Mouse (Mus musculus) frontal cortex, postnatal 14 days (tissue): ENCODE measurements at regions not wholly inside any gene's neighbourhood (a gene's known extent, or its start where the extent isn't known, plus 50 kb on each side); places are given as distances from the start of the nearest gene placed in this dataset.

Experiments
- DNase-seq, 2 experiments: peaks; one replicate each; pipeline ENCODE4 v3.0.0; 2022; ENCODE audit warnings: low spot score in 2 of 2

DNA sequence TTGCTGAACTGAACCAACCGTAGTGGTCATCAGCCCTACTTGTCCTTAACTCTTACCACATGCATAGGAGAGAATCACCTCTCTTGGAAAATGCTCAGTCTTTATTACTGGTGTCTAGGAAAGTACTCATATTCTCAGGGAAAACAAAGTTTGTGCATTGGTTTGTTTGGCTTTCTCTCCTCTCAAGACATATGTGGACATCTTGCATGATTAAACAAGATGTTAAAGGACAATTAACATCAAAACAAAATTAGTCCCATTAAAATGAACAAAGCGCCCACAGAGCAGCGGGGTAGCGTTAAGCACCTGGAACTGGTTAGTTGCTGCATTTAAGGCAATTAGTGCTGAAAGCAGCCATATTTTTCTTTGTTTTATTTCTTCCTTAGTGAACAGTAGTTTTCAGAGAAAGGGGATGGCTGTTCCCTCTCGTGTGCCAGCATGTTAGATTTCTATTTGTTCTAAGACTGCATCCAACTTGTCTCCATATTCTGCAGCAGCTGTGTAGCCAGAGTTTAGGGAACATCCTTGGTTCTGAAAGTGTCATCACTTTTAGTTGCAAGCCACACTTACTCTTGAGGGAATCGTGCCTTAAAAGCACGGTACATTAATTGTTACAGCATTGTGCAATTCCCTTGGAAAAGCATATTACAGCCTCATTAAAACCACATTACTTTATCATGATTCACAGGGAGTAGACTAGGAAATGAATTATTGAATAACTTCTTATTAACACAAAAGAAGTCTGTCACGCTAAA lies 137.7 kb downstream of the Ube2u start:
- no peak for DNase-seq

- DNase-seq: no peak
Measured at GRCm38 (mm10) chr4:100616916-100617488, 138.4 kb downstream of the Ube2u start.

DNA sequence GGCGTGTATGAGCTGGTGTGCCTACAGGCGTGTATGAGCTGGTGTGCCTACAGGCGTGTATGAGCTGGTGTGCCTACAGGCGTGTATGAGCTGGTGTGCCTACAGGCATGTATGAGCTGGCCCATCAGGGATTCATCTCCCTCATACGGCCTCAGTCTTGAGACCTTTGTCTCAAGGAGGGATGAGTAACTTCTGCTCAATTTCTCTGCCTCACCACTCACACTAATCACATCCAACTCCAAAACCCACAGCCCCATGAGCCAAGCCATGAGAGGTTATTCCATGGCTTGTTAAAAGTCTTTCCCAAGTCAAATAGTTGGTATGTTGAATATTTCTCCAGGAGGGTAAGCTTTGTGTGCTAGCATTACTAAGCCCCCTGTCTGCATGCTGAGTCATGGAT lies 146.0 kb downstream of the Ube2u start:
- DNase-seq: no peak

DNA sequence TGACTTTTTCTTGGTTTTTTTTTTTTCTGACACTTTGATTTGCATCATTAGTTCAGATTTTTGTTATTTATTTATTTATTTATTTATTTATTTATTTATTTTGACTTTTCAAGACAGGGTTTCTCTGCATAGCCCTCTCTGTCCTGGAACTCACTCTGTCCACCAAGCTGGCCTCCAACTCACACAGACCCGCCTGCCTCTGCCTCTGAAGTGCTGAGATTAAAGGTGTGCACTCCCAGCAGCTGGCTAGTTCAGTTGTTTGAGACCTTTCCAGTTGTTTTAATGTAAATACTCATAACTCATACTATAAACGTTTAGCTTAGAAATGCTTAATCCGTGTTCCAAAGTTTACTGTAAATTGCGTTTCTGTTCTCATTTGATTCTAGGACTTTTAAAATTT lies 147.9 kb downstream of the Ube2u start:
- DNase-seq: no peak

GRCm38 (mm10) chr4:100634388-100634787 lies 142.1 kb upstream of the Cachd1 start:
- no peak for DNase-seq

- no peak for DNase-seq
Measured at GRCm38 (mm10) chr4:100637597-100637996, 138.9 kb upstream of the Cachd1 start.

GRCm38 (mm10) chr4:100661154-100661553 lies 115.3 kb upstream of the Cachd1 start:
- peak in 1 of 2 experiments; percentile 8 for DNase-seq

DNA sequence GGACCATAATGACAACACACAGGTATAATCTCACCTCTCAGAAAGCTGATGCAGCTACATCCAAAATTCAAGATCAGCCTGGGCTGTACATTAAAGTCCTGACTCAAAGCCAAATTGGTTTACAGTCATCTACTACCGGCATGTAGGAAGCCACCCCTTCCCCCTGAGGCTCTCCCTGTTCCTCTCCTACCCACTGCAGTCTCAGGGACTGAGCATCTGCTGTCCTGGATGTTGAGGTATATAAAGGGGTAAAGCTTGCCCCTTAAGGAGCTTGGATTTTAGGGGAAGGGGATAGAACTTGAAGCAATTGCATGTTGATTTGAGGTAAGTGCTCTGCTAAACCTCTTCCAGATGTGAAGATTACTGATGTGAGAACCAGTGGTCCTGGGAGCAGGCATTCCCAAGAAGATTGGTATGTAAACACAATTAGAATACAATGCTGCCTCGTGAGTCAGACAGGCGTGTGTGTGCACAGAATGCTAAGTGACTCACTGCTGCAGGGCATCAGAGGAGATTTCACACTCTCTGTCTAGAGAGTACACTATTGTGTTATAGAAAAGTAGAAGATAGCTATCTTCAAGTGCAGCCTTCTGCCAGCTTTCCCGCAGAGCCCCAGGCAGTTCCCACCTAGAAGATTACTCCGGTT lies 111.7 kb upstream of the Cachd1 start:
- no peak for DNase-seq

DNA sequence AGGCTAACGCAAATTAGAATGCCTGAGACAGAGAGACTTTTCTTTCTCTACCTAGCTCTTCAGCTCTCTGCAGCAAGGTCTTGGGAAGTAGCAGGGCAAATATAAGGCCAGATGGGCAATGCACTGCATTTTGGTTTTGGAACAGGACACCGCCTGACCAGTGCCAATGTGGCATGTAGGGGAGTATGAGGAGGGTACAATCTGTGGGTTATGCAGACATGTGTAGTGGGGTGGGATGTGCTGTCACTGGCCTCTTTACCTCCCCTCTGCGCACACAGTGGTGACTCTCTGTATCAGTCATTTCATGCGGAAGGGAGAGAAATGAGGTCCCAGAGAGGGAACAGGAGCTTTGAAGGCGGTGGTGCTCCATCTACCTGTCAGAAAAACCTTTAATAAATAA lies 105.9 kb upstream of the Cachd1 start:
- DNase-seq: no peak

DNA sequence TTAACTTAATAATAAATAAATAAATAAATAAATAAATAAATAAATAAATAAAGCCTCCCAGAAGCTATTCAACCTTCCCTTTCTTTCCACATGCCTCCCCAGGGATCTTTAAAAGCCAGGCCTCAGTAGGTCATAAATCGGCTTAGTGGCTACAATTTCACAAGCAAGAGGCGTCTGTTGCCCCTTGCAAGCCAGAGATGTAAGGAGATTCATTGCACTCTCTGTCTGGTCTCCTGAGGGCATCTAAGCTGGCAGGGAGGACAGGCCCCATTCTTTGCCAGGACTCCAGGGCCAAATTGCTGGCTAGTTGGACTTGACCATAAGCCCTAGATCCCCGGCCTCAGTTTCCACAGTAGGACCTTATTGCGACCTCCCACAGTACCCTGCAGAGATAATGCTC lies 101.6 kb upstream of the Cachd1 start:
- no peak for DNase-seq

- no peak for DNase-seq
Measured at GRCm38 (mm10) chr4:100683757-100684156, 92.7 kb upstream of the Cachd1 start.

DNA sequence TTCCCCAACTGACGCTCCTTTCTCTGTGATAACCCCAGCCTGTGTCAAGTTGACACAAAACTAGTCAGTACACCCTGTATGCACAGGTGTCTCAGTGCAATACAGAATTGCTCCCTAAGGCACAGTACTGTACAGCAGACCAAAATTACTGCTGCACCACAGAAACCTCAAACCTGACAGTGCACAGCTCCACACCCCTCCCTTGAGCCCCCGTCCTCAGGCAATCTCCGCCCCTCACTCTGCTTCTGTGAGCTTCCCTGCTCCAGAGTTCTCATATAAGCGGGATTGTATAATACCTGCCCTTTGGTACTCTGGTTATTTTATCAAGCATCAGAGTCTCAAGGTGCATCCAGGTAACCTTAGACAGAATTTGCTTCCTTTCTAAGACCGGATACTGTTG lies 76.5 kb upstream of the Cachd1 start:
- DNase-seq: no peak

- no peak for DNase-seq
Measured at GRCm38 (mm10) chr4:100700418-100700817, 76.1 kb upstream of the Cachd1 start.

DNA sequence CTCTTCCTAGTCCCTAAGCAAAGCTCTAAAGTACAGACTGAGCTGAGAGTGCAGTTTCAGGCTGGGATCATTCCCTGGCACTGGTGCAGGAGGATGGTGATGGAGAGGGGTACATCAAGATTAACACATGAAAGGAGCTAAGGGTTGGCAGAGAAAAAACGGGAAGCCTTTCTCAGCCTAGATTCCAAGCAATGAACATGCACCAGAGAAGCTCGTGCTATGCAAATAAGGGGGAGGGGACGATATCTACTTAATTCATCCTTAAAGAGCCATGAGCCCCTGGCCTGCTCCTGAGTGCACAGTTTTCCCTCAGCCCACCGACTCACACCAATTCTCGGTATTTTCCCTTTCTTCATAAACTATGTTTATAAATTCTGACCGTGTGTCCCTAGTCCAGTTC lies 70.5 kb upstream of the Cachd1 start:
- no peak for DNase-seq

DNA sequence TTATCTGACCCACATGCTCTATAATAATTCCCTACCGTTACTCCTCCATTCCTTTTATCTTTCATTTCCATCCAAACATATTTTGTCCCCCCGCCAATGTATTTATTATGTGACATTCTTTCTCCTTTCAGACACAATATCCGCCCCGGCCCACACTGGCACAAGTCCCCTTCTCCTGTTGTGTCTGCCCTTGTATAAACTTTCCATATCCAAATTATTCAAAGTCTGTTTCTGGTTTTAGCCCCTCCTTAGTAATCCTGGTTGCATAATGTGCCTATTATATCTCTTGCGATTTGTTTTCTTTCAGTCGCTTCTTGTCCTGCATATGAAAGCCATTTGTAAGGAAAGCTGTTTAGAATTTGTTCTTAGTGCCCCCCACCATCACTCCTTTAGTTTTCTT lies 69.3 kb upstream of the Cachd1 start:
- DNase-seq: no peak

DNA sequence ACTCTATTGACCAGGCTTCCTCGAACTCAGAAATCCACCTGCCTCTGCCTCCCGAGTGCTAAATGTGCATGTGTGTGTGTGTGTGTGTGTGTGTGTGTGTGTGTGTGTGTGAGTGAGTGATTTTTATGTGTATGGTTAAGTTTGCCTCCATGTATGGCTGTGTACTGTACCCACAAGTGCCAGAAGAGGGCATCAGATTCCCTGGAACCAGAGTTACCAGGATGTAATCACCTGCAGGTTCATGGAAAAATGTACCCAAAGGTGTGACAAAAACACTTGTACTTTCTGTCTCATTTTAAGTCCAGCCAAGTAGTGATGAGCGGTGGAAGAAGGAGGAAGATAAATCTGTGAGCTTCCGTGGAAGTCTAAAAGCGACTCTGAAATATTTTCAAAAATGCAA lies 68.2 kb upstream of the Cachd1 start:
- no peak for DNase-seq

DNA sequence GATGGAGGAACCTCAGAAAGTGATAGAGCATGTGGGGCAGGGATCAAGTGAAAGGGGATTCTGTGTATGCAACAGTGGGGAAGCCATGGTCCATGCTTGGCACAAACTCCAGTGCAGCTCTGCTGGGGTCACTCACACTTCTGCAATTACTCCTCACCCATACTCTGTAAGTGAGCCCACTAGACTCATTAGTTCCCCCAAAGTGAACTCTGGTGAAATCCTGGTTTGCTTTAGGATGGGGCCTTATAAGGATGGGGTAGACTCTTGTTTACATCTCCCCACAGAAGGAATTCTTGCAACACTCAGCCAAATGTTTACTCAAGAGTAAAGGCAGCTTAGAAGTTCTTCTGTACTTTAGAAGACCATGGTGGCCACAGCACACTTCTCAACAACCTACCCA lies 62.2 kb upstream of the Cachd1 start:
- DNase-seq: no peak

DNA sequence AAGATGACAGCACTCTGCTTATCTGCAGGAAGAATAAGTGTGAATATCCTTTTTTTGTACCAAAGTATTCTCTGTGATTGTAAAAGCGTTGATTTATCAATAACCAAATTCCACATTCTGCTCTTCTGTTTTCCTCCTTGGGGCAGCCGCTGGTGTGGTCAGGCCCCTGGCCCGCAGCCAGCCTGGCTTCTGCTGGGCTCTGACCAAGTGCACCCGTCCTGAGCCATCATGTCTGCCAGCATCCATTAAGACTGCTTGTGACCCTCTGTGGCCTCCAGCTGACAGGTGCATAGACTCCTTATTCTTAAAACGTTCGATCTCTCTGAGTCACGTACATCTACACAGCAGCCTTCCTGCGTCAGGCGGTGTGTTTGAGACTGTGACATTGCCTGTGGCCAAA lies 58.9 kb upstream of the Cachd1 start:
- no peak for DNase-seq

- peak in 1 of 2 experiments; percentile 37 for DNase-seq
Measured at GRCm38 (mm10) chr4:100722532-100722931, 53.9 kb upstream of the Cachd1 start.

DNA sequence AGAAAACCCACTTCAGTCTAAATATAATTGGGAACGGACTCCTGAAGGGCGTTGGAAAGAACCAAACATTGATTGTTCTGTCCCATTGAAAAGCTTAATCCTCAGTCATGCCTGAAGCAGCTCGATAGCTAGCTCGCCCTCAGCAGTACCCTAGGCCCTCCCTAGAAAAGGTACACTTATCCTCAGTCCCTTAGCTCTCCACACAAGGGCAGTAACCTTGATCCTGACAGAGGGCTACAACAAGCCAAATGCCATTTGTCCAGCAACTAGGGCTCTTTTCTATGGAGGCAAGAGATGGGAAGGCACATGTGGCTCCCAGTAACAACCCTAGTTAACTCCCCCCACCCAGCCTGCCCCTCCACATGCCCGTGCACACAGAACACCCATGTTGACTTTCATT lies 53.4 kb upstream of the Cachd1 start:
- no peak for DNase-seq

GRCm38 (mm10) chr4:100725811-100726210 lies 50.7 kb upstream of the Cachd1 start:
- DNase-seq: no peak

GRCm38 (mm10) chr4:100726496-100726895 lies 50.0 kb upstream of the Cachd1 start:
- no peak for DNase-seq
